Mouse (Mus musculus): ENCODE measurements around the gene Adamts9. TPM values are rescaled to one million over a fixed set of nuclear protein-coding genes. Genes with fewer than 3 reads are reported as not detected.

The Adamts9 gene
- polyA plus RNA-seq (2015; fragmentation: Nextera tagmentation; extraction: Ambion mirVana) = 1.1 and 1.3 TPM in 2 replicates

DNA sequence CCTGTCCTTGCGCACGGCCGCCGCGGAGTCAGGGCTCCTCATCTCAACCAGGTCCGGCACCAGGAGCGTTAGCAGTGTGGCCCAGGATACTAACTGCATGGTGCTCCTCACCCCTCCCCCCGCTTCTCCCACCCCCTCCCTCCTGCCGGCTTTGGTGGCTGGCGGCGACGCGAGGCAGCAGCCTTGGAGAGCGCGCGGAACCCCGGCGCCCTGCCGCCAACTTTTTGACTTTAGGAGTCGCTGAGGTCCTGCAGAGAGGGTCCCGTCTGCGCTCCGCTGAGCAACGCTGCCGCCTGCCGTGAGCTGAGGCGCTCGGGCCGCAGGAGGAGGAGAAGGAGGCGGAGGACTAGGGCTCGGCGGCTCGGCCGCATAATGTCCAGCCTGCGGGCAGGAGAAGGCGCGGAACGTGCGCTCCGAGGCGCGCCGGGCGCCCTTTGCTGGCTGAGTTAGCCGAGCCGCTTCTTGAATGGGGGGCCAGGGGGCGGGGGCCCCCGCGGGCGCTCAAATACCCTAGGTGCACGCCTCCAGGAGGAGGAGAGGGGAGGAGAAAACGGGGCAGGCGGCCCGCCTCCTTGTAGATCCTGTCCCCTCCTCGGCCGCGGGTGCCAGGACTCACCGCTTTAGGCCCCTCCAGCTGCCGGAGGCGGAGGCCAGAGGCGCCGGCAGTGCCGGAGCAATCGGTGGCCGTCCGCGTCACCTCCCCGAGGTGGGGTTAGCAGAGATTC, at the start of gene Adamts9:
Adamts9 (minus strand) TSS at position 436 of the 725 bp plus-strand sequence.
- Histone ChIP-seq H3K9ac (replicated peaks; ENCODE audit: low read depth, low read length) (peak within 1 kb of the TSS; percentile 50), H3K4me3 (replicated peaks; ENCODE audit: low read length) (peak within 1 kb of the TSS; percentile 50), H3K4me2 (ENCODE audit: low read length) (peak within 1 kb of the TSS; percentile 98), H3K9me3 (ENCODE audit: control insufficient read depth, low read length) (peaks cover 8% of the 10 kb centered on the region), H3K4me1 (replicated peaks; ENCODE audit: control insufficient read depth, insufficient read depth, low read length) (peaks cover 36% of the 10 kb centered on the region), H3K27me3 (replicated peaks; ENCODE audit: control insufficient read depth, insufficient read depth, low read length) (peaks cover 28% of the 10 kb centered on the region), H3K27ac (ENCODE audit: low read length) (no peak within 1 kb of the TSS), H3K36me3 (ENCODE audit: control insufficient read depth, insufficient read depth) (no peaks in the 10 kb centered on the region)
- under 1% methylated on average over 54 of the region's 68 CpGs for WGBS
- peak; percentile 61 for ATAC-seq

DNA sequence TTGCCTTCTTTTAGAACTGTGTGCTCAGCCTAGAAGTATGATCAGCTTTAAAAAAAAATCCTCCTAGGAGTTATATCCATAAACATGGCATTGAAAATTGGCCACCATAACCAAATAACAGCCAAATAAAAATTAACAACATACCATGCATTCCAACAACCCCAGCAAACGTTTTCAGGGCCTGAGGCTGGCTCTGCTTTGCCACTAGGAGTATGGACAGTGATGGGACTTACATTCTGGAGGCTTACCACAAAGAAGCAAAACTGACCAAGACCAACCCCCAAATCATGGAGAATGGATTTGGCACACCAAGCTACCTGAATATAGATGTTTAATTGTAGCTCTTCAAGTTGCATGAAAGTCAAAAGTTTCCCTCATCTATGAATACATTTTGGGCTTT, 48.3 kb upstream of the Adamts9 start:
- H3K27ac ChIP-seq (ENCODE audit: low read length) = no peak overlapping the region
- no peak for ATAC-seq
- H3K9me3 ChIP-seq (ENCODE audit: control insufficient read depth, low read length) = no peaks in the 10 kb centered on the region
- H3K4me1 ChIP-seq (replicated peaks; ENCODE audit: control insufficient read depth, insufficient read depth, low read length) = no peaks in the 10 kb centered on the region
- H3K4me2 ChIP-seq (ENCODE audit: low read length) = no peak overlapping the region
- 39% methylated on average over 1 of the region's 1 CpGs for WGBS
- H3K27me3 ChIP-seq (replicated peaks; ENCODE audit: control insufficient read depth, insufficient read depth, low read length) = no peaks in the 10 kb centered on the region
- no peak overlapping the region for H3K9ac ChIP-seq (replicated peaks; ENCODE audit: low read depth, low read length)
- H3K4me3 ChIP-seq (replicated peaks; ENCODE audit: low read length) = no peak overlapping the region
- H3K36me3 ChIP-seq (ENCODE audit: control insufficient read depth, insufficient read depth) = no peaks in the 10 kb centered on the region

DNA sequence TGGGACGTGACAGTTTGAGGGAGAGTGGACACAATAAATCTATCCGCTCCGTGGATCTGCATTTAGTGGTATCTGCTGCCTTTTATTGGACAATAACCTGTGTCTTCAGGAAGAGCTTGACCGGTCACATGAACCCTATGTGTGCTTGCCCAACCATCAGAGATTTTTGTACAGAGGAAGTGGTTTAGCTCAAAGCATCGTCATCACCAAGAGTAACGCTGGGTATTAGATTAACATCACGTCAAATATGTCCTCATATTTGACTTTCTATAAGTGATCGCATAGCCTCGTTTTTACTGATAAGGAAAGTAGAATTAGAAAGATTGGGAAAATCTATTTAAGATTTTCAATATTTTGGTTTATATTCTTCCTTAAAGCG, 45.3 kb upstream of the Adamts9 start:
- no peak for ATAC-seq
- Histone ChIP-seq H3K36me3 (ENCODE audit: control insufficient read depth, insufficient read depth) (no peaks in the 10 kb centered on the region), H3K4me1 (replicated peaks; ENCODE audit: control insufficient read depth, insufficient read depth, low read length) (no peaks in the 10 kb centered on the region), H3K4me3 (replicated peaks; ENCODE audit: low read length) (no peak overlapping the region), H3K9ac (replicated peaks; ENCODE audit: low read depth, low read length) (no peak overlapping the region), H3K9me3 (ENCODE audit: control insufficient read depth, low read length) (no peaks in the 10 kb centered on the region), H3K4me2 (ENCODE audit: low read length) (no peak overlapping the region), H3K27me3 (replicated peaks; ENCODE audit: control insufficient read depth, insufficient read depth, low read length) (no peaks in the 10 kb centered on the region), H3K27ac (ENCODE audit: low read length) (no peak overlapping the region)
- WGBS = 92% methylated on average over 10 of the region's 10 CpGs

DNA sequence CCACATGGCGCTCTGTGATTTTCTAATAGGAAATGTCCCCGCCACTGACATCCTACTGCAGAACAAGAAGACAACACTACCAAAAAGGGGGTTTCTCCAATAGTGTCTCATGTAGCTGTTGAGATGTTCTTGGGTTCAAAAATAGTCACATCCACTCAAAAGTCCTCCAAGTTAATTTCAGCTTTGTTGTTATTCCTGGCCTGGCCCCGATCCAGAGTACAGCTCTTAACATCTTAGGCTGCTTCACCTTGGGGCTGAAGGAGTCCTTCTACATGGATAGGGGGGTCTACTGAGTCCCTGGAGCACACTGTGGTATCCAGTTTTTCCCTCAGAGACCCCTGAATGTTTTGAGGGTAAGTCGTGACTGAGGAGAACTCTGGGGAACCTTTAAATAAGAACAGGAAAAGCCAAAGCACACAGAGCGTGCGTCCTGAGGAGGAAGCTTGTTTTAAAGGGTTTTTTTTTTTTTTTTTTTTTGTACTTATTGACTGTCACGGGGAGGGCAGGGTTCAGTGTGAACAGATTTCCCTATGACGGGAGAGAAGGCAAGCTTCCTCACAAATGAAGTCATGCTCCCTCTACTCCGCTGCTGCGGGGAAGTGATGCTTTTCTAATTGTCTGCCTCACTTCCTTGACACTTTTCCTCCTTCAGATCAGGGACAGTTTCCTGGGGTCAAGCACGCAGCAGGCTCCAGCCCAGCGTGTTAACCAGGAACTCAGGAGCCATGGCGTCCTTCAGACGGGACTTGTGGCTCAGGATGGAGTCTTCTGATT, 44.7 kb upstream of the Adamts9 start:
- Histone ChIP-seq H3K9me3 (ENCODE audit: control insufficient read depth, low read length) (no peaks in the 10 kb centered on the region), H3K9ac (replicated peaks; ENCODE audit: low read depth, low read length) (no peak overlapping the region), H3K4me1 (replicated peaks; ENCODE audit: control insufficient read depth, insufficient read depth, low read length) (no peaks in the 10 kb centered on the region), H3K36me3 (ENCODE audit: control insufficient read depth, insufficient read depth) (no peaks in the 10 kb centered on the region), H3K4me3 (replicated peaks; ENCODE audit: low read length) (no peak overlapping the region), H3K4me2 (ENCODE audit: low read length) (no peak overlapping the region), H3K27ac (ENCODE audit: low read length) (no peak overlapping the region), H3K27me3 (replicated peaks; ENCODE audit: control insufficient read depth, insufficient read depth, low read length) (no peaks in the 10 kb centered on the region)
- ATAC-seq = no peak
- WGBS = 82% methylated on average over 14 of the region's 14 CpGs

DNA sequence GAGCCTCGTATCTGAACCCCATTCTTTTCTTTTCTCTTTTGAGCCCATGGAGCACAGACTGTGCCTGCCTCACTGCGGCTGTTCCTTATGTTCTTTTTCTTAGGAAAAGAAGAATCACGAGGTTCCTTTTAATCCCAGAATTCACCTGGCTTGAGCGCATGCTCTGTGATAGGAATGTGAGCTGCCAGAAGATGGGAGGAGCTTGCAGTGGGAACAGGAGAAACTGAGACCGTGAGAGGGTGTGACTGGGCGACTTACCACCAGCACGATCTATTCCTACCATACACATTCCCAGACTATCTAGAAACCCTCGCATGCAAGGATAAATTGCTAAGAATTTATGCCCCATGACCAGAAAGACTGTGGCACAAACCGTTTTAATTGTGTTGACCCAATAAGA, 44.1 kb upstream of the Adamts9 start:
- 86% methylated on average over 9 of the region's 9 CpGs for WGBS
- Histone ChIP-seq H3K9ac (replicated peaks; ENCODE audit: low read depth, low read length) (no peak overlapping the region), H3K4me3 (replicated peaks; ENCODE audit: low read length) (no peak overlapping the region), H3K9me3 (ENCODE audit: control insufficient read depth, low read length) (no peaks in the 10 kb centered on the region), H3K27ac (ENCODE audit: low read length) (no peak overlapping the region), H3K4me1 (replicated peaks; ENCODE audit: control insufficient read depth, insufficient read depth, low read length) (no peaks in the 10 kb centered on the region), H3K4me2 (ENCODE audit: low read length) (no peak overlapping the region), H3K36me3 (ENCODE audit: control insufficient read depth, insufficient read depth) (no peaks in the 10 kb centered on the region), H3K27me3 (replicated peaks; ENCODE audit: control insufficient read depth, insufficient read depth, low read length) (no peaks in the 10 kb centered on the region)
- ATAC-seq = no peak

DNA sequence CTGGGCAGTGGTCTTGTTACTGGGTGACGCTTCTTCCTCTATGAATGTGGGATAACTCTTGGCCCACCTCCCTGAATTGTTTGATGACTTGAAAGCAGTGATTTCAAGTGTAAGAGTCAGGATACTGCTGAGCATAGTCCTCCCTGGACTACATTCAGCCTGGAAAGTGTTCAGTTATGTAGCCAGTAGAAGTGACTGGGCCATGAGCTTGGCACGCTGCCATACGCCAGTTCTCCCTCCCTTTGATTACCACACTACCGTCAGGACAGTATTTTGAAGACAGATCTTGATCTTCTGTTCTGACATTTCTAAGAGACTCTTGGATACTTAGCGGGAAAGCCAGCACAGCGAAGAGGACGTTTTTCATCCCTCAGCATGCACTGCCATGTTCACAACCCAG, 40.1 kb upstream of the Adamts9 start:
- H3K36me3 ChIP-seq (ENCODE audit: control insufficient read depth, insufficient read depth) = no peaks in the 10 kb centered on the region
- no peak overlapping the region for H3K4me3 ChIP-seq (replicated peaks; ENCODE audit: low read length)
- H3K27me3 ChIP-seq (replicated peaks; ENCODE audit: control insufficient read depth, insufficient read depth, low read length) = no peaks in the 10 kb centered on the region
- H3K4me2 ChIP-seq (ENCODE audit: low read length) = no peak overlapping the region
- H3K27ac ChIP-seq (ENCODE audit: low read length) = no peak overlapping the region
- 67% methylated on average over 7 of the region's 7 CpGs for WGBS
- no peaks in the 10 kb centered on the region for H3K9me3 ChIP-seq (ENCODE audit: control insufficient read depth, low read length)
- ATAC-seq = no peak
- no peak overlapping the region for H3K9ac ChIP-seq (replicated peaks; ENCODE audit: low read depth, low read length)
- no peaks in the 10 kb centered on the region for H3K4me1 ChIP-seq (replicated peaks; ENCODE audit: control insufficient read depth, insufficient read depth, low read length)

DNA sequence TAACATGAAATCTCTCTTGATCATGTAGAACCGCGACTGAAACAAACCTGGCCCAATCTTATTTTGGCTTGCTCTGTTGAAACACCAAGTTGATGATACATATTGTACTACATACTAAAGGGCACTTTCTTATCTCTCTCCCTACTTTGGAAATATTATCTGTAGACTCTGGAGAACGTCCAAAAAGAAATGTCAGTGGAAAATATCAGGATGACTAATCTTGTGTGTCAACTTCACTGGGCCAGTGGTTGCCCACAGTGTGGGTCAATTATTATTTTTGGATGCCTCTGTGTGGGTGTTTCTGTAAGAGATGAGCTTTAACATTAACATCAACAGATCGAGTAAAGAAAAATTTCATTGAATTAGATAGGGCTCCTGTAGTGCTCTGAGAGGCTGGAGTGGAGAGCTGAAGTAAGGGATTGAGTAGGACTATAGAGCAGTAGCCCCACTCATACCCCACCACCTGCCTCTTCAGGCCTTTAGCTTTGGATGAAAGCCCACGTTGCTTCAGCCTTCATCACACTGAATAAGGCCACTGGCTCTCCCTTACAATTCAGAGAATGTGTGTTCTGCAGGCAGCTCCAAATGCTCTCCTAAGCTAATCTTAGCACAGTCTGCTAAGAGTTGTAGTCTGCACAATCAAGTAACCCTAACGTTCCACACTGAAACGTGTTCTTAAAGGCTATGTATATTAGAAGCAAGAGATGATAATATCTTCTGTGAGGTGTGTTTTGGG, 38.3 kb upstream of the Adamts9 start:
- Histone ChIP-seq H3K27me3 (replicated peaks; ENCODE audit: control insufficient read depth, insufficient read depth, low read length) (no peaks in the 10 kb centered on the region), H3K27ac (ENCODE audit: low read length) (no peak overlapping the region), H3K4me3 (replicated peaks; ENCODE audit: low read length) (no peak overlapping the region), H3K4me2 (ENCODE audit: low read length) (no peak overlapping the region), H3K9me3 (ENCODE audit: control insufficient read depth, low read length) (no peaks in the 10 kb centered on the region), H3K9ac (replicated peaks; ENCODE audit: low read depth, low read length) (no peak overlapping the region), H3K4me1 (replicated peaks; ENCODE audit: control insufficient read depth, insufficient read depth, low read length) (no peaks in the 10 kb centered on the region), H3K36me3 (ENCODE audit: control insufficient read depth, insufficient read depth) (no peaks in the 10 kb centered on the region)
- 91% methylated on average over 7 of the region's 7 CpGs for WGBS
- no peak for ATAC-seq

DNA sequence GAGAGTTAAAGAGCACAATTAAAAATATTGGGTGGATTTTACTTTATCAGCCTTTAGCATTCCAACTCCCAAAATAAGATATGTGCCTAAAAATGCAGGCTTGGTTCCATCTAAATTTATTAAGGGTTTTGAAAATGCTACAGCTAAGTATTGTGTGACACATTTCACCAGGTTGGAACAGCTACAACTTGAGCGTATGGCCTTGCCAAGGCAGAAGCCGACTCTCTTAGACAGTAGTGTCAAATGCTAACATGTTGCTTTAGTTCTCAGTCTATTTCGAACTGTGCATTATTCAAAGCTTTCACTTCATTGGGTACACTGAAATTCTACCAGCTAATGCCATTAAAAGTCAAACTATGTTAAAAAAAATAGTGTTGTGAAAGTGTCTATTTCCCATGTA, 30.0 kb upstream of the Adamts9 start:
- H3K27ac ChIP-seq (ENCODE audit: low read length) = no peak overlapping the region
- H3K4me3 ChIP-seq (replicated peaks; ENCODE audit: low read length) = no peak overlapping the region
- no peaks in the 10 kb centered on the region for H3K27me3 ChIP-seq (replicated peaks; ENCODE audit: control insufficient read depth, insufficient read depth, low read length)
- H3K4me1 ChIP-seq (replicated peaks; ENCODE audit: control insufficient read depth, insufficient read depth, low read length) = no peaks in the 10 kb centered on the region
- no peak for ATAC-seq
- H3K36me3 ChIP-seq (ENCODE audit: control insufficient read depth, insufficient read depth) = no peaks in the 10 kb centered on the region
- H3K4me2 ChIP-seq (ENCODE audit: low read length) = no peak overlapping the region
- 72% methylated on average over 3 of the region's 3 CpGs for WGBS
- H3K9ac ChIP-seq (replicated peaks; ENCODE audit: low read depth, low read length) = no peak overlapping the region
- no peaks in the 10 kb centered on the region for H3K9me3 ChIP-seq (ENCODE audit: control insufficient read depth, low read length)

DNA sequence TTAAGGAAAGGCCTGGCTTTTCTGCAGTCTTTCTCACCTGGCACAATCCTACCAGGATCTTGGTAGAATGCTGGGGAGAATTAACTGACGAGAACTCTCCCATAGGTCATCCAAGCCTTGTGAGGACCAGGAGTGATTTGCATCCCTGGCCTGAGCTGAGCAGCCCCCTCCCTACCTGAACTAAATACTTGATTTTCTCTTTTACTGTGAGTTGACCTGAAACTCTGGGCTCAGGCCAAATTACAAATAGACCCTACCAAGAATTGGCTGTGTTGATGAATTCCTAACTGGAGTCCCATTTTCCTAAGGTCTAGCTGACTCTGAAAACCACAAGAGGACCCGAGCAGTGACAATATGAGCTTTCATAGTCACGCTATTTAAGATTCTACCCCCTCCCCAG, 25.4 kb upstream of the Adamts9 start:
- H3K9ac ChIP-seq (replicated peaks; ENCODE audit: low read depth, low read length) = no peak overlapping the region
- H3K27me3 ChIP-seq (replicated peaks; ENCODE audit: control insufficient read depth, insufficient read depth, low read length) = no peaks in the 10 kb centered on the region
- ATAC-seq = no peak
- no peaks in the 10 kb centered on the region for H3K36me3 ChIP-seq (ENCODE audit: control insufficient read depth, insufficient read depth)
- H3K27ac ChIP-seq (ENCODE audit: low read length) = no peak overlapping the region
- no peak overlapping the region for H3K4me3 ChIP-seq (replicated peaks; ENCODE audit: low read length)
- H3K4me2 ChIP-seq (ENCODE audit: low read length) = no peak overlapping the region
- WGBS = 63% methylated on average over 3 of the region's 3 CpGs
- H3K9me3 ChIP-seq (ENCODE audit: control insufficient read depth, low read length) = no peaks in the 10 kb centered on the region; the same call in 1 of the 2 replicates
- H3K4me1 ChIP-seq (replicated peaks; ENCODE audit: control insufficient read depth, insufficient read depth, low read length) = no peaks in the 10 kb centered on the region
